Mouse (Mus musculus): ENCODE results near the gene Cryl1.

The Cryl1 gene

GRCm38 (mm10) chr14:57316662-57317600 is 81.4 kb downstream of the Cryl1 start:
- DNase-seq, result no peak

GRCm38 (mm10) chr14:57315976-57316375 is 82.4 kb downstream of the Cryl1 start:
- no peak for DNase-seq

GRCm38 (mm10) chr14:57315551-57315950 is 82.8 kb downstream of the Cryl1 start:
- DNase-seq, result no peak

- no peak for DNase-seq
Measured at GRCm38 (mm10) chr14:57301600-57302230, 96.6 kb downstream of the Cryl1 start.

GRCm38 (mm10) chr14:57300530-57300929 is 97.8 kb downstream of the Cryl1 start:
- DNase-seq, result no peak

GRCm38 (mm10) chr14:57297672-57298071 is 100.7 kb downstream of the Cryl1 start:
- DNase-seq, result no peak

- no peak for DNase-seq
Measured at GRCm38 (mm10) chr14:57291399-57291942, 106.9 kb downstream of the Cryl1 start.

- DNase-seq, result no peak
Measured at GRCm38 (mm10) chr14:57289105-57289504, 109.2 kb downstream of the Cryl1 start.

GRCm38 (mm10) chr14:57283816-57284215 is 114.5 kb downstream of the Cryl1 start:
- no peak for DNase-seq

- DNase-seq, result no peak
Measured at GRCm38 (mm10) chr14:57282591-57282990, 115.7 kb downstream of the Cryl1 start.

GRCm38 (mm10) chr14:57280835-57281234 is 117.5 kb downstream of the Cryl1 start:
- no peak for DNase-seq

GRCm38 (mm10) chr14:57276481-57277012 is 121.8 kb downstream of the Cryl1 start:
- DNase-seq, result no peak

- no peak for DNase-seq
Measured at GRCm38 (mm10) chr14:57272341-57272740, 126.0 kb downstream of the Cryl1 start.

- DNase-seq, result no peak
Measured at GRCm38 (mm10) chr14:57271861-57272260, 126.5 kb downstream of the Cryl1 start.

- DNase-seq, result no peak
Measured at GRCm38 (mm10) chr14:57268900-57269299, 129.4 kb downstream of the Cryl1 start.

- no peak for DNase-seq
Measured at GRCm38 (mm10) chr14:57268344-57268743, 130.0 kb downstream of the Cryl1 start.

GRCm38 (mm10) chr14:57263943-57264342 is 134.4 kb downstream of the Cryl1 start:
- no peak for DNase-seq

GRCm38 (mm10) chr14:57259341-57259740 is 139.0 kb downstream of the Cryl1 start:
- no peak for DNase-seq

GRCm38 (mm10) chr14:57248661-57249060 is 149.7 kb downstream of the Cryl1 start:
- DNase-seq, result no peak

- no peak for DNase-seq
Measured at GRCm38 (mm10) chr14:57246575-57246974, 151.8 kb downstream of the Cryl1 start.

- DNase-seq, result no peak
Measured at GRCm38 (mm10) chr14:57242978-57243377, 155.4 kb downstream of the Cryl1 start.

- no peak for DNase-seq
Measured at GRCm38 (mm10) chr14:57235276-57235675, 163.1 kb downstream of the Cryl1 start.

- DNase-seq, result no peak
Measured at GRCm38 (mm10) chr14:57234711-57235110, 163.6 kb downstream of the Cryl1 start.
